Mouse (Mus musculus) neural tube, embryonic 12.5 days (tissue): ENCODE data around the gene Abca17. TPM values are rescaled to one million over a fixed set of nuclear protein-coding genes. Genes with fewer than 3 reads are reported as not detected.

Experiments used
- ATAC-seq: fragments of 200-750 bp; cut with Nextera tagmentation; 2 replicates; pipeline ENCODE4 v1.8.0; 2017; ENCODE audit warnings: low read depth, mild to moderate bottlenecking, moderate TSS enrichment, moderate library complexity; ENCODE audit not compliant: low FRiP score
- H3K27ac ChIP-seq: fragments of 300-500 bp; sonication (generic); 2 replicates; pipeline ENCODE4 v1.5.1; 2016
- H3K27me3 ChIP-seq: fragments of 300-500 bp; sonication (generic); replicated peaks from 2 replicates; pipeline ENCODE4 v1.6.1; 2016; ENCODE audit warnings: mild to moderate bottlenecking
- H3K36me3 ChIP-seq: fragments of 300-500 bp; sonication (generic); 2 replicates; pipeline ENCODE4 v1.6.1; 2016; ENCODE audit warnings: mild to moderate bottlenecking
- H3K4me1 ChIP-seq: fragments of 300-500 bp; sonication (generic); 2 replicates; pipeline ENCODE4 v1.6.1; 2016
- H3K4me2 ChIP-seq: fragments of 300-500 bp; sonication (generic); replicated peaks from 2 replicates; pipeline ENCODE4 v1.6.1; 2016; ENCODE audit warnings: mild to moderate bottlenecking
- H3K4me3 ChIP-seq: fragments of 300-500 bp; sonication (generic); 2 replicates; pipeline ENCODE4 v1.5.1; 2016
- H3K9ac ChIP-seq: fragments of 300-500 bp; sonication (generic); 2 replicates; pipeline ENCODE4 v1.6.1; 2016; ENCODE audit warnings: mild to moderate bottlenecking
- H3K9me3 ChIP-seq: fragments of 300-500 bp; sonication (generic); 2 replicates; pipeline ENCODE4 v1.6.1; 2016; ENCODE audit warnings: mild to moderate bottlenecking
- WGBS: fragments of 180-500 bp; shearing (Covaris S2); methylation state at CpG from one replicate; pipeline ENCODE4 v1.1.7; 2016; 5-methylcytosine and 5-hydroxymethylcytosine counted together
- polyA plus RNA-seq: library from polyadenylated mRNA; unstranded; fragments of >200 nt; fragmentation: Nextera tagmentation; extraction: Ambion mirVana; gene quantifications from 2 replicates; pipeline ENCODE4 v1.2.1, GENCODE M21; 2016

Abca17 gene
- polyA plus RNA-seq, 1 experiment from 2014 or later: 0.13 TPM

- no peak overlapping the region for H3K9ac ChIP-seq
- no peak overlapping the region for H3K4me3 ChIP-seq
- no peak for ATAC-seq
- WGBS: 86% methylated on average over 7 of the region's 7 CpGs
- H3K36me3 ChIP-seq: no peaks in the 10 kb centered on the region
- no peak overlapping the region for H3K27ac ChIP-seq
- no peaks in the 10 kb centered on the region for H3K4me1 ChIP-seq
- H3K9me3 ChIP-seq: no peaks in the 10 kb centered on the region
- H3K27me3 ChIP-seq: no peaks in the 10 kb centered on the region
- H3K4me2 ChIP-seq: no peak overlapping the region
These were observed 23.2 kb downstream of the Abca17 start for GRCm38 (mm10) chr17:24327656-24328055.

- Histone ChIP-seq H3K27me3 (no peaks in the 10 kb centered on the region), H3K4me1 (no peaks in the 10 kb centered on the region), H3K27ac (no peak overlapping the region), H3K4me2 (no peak overlapping the region), H3K9me3 (peaks cover 5% of the 10 kb centered on the region; the same call in 1 of the 2 replicates), H3K4me3 (no peak overlapping the region), H3K9ac (no peak overlapping the region), H3K36me3 (no peaks in the 10 kb centered on the region)
- 84% methylated on average over 10 of the region's 10 CpGs for WGBS
- ATAC-seq: no peak
These were observed 25.8 kb downstream of the Abca17 start for GRCm38 (mm10) chr17:24325051-24325450.

GRCm38 (mm10) chr17:24320826-24321225 is 30.0 kb downstream of the Abca17 start:
- H3K4me2 ChIP-seq: no peak overlapping the region
- no peak overlapping the region for H3K4me3 ChIP-seq
- H3K27ac ChIP-seq: no peak overlapping the region
- WGBS: 85% methylated on average over 3 of the region's 3 CpGs
- no peaks in the 10 kb centered on the region for H3K36me3 ChIP-seq
- no peak overlapping the region for H3K9ac ChIP-seq
- no peaks in the 10 kb centered on the region for H3K27me3 ChIP-seq
- H3K4me1 ChIP-seq: no peaks in the 10 kb centered on the region
- peaks cover 8% of the 10 kb centered on the region; the same call in 1 of the 2 replicates for H3K9me3 ChIP-seq
- ATAC-seq: no peak

GRCm38 (mm10) chr17:24307500-24307899 is 43.4 kb downstream of the Abca17 start:
- H3K4me3 ChIP-seq: no peak overlapping the region
- H3K9me3 ChIP-seq: no peaks in the 10 kb centered on the region
- H3K4me1 ChIP-seq: no peaks in the 10 kb centered on the region
- no peak overlapping the region for H3K9ac ChIP-seq
- no peaks in the 10 kb centered on the region for H3K27me3 ChIP-seq
- no peak overlapping the region for H3K27ac ChIP-seq
- no peaks in the 10 kb centered on the region for H3K36me3 ChIP-seq
- ATAC-seq: no peak
- WGBS: 44% methylated on average over 4 of the region's 4 CpGs
- no peak overlapping the region for H3K4me2 ChIP-seq

GRCm38 (mm10) chr17:24300651-24301050 is 50.2 kb downstream of the Abca17 start:
- Histone ChIP-seq H3K9ac (no peak overlapping the region), H3K27ac (no peak overlapping the region)
- 87% methylated on average over 4 of the region's 4 CpGs for WGBS

GRCm38 (mm10) chr17:24289338-24289737 is 61.5 kb downstream of the Abca17 start:
- WGBS: 85% methylated on average over 5 of the region's 5 CpGs
- no peak overlapping the region for H3K4me3 ChIP-seq
- H3K9me3 ChIP-seq: no peaks in the 10 kb centered on the region
- H3K27me3 ChIP-seq: no peaks in the 10 kb centered on the region
- H3K4me1 ChIP-seq: no peaks in the 10 kb centered on the region
- ATAC-seq: no peak
- no peak overlapping the region for H3K27ac ChIP-seq
- H3K9ac ChIP-seq: no peak overlapping the region
- no peaks in the 10 kb centered on the region for H3K36me3 ChIP-seq
- no peak overlapping the region for H3K4me2 ChIP-seq

More at GRCm38 (mm10) chr17:24300651-24301050, 50.2 kb downstream of the Abca17 start:
- Histone ChIP-seq H3K4me3 (no peak overlapping the region), H3K36me3 (no peaks in the 10 kb centered on the region), H3K27me3 (no peaks in the 10 kb centered on the region), H3K9me3 (no peaks in the 10 kb centered on the region), H3K4me2 (no peak overlapping the region), H3K4me1 (no peaks in the 10 kb centered on the region)
- no peak for ATAC-seq

GRCm38 (mm10) chr17:24288477-24288876 is 62.4 kb downstream of the Abca17 start:
- Histone ChIP-seq H3K4me1 (no peaks in the 10 kb centered on the region), H3K9ac (no peak overlapping the region), H3K36me3 (no peaks in the 10 kb centered on the region), H3K4me2 (no peak overlapping the region), H3K4me3 (no peak overlapping the region), H3K27me3 (no peaks in the 10 kb centered on the region), H3K27ac (no peak overlapping the region), H3K9me3 (no peaks in the 10 kb centered on the region)
- 90% methylated on average over 9 of the region's 9 CpGs for WGBS
- ATAC-seq: no peak

GRCm38 (mm10) chr17:24285680-24286079 is 65.2 kb downstream of the Abca17 start:
- H3K4me2 ChIP-seq: no peak overlapping the region
- H3K4me3 ChIP-seq: no peak overlapping the region
- H3K27ac ChIP-seq: no peak overlapping the region
- no peaks in the 10 kb centered on the region for H3K27me3 ChIP-seq
- no peak overlapping the region for H3K9ac ChIP-seq
- ATAC-seq: no peak
- no peaks in the 10 kb centered on the region for H3K4me1 ChIP-seq
- WGBS: 80% methylated on average over 3 of the region's 3 CpGs
- H3K9me3 ChIP-seq: no peaks in the 10 kb centered on the region
- H3K36me3 ChIP-seq: no peaks in the 10 kb centered on the region

- 72% methylated on average over 9 of the region's 9 CpGs for WGBS
- Histone ChIP-seq H3K36me3 (no peaks in the 10 kb centered on the region), H3K9ac (no peak overlapping the region), H3K27ac (no peak overlapping the region), H3K4me2 (no peak overlapping the region), H3K9me3 (no peaks in the 10 kb centered on the region), H3K4me3 (no peak overlapping the region), H3K4me1 (no peaks in the 10 kb centered on the region), H3K27me3 (no peaks in the 10 kb centered on the region)
- no peak for ATAC-seq
These were observed 67.5 kb downstream of the Abca17 start for GRCm38 (mm10) chr17:24283266-24283818.

- 74% methylated on average over 4 of the region's 4 CpGs for WGBS
- ATAC-seq: no peak
- Histone ChIP-seq H3K4me3 (no peak overlapping the region), H3K27me3 (no peaks in the 10 kb centered on the region), H3K9ac (no peak overlapping the region), H3K36me3 (no peaks in the 10 kb centered on the region), H3K27ac (no peak overlapping the region), H3K4me1 (no peaks in the 10 kb centered on the region), H3K9me3 (no peaks in the 10 kb centered on the region), H3K4me2 (no peak overlapping the region)
These were observed 68.2 kb downstream of the Abca17 start for GRCm38 (mm10) chr17:24282637-24283036.

GRCm38 (mm10) chr17:24279907-24280306 is 71.0 kb downstream of the Abca17 start:
- 90% methylated on average over 4 of the region's 4 CpGs for WGBS
- ATAC-seq: no peak

GRCm38 (mm10) chr17:24267133-24267532 is 83.7 kb downstream of the Abca17 start:
- Histone ChIP-seq H3K9ac (no peak overlapping the region), H3K4me2 (no peak overlapping the region), H3K27me3 (no peaks in the 10 kb centered on the region), H3K4me3 (no peak overlapping the region), H3K27ac (no peak overlapping the region), H3K4me1 (no peaks in the 10 kb centered on the region), H3K9me3 (0 out of 2 replicates have a peak, but pooled peaks cover 3% of the 10 kb centered on the region), H3K36me3 (no peaks in the 10 kb centered on the region)
- ATAC-seq: no peak
- WGBS: 97% methylated on average over 1 of the region's 1 CpGs

More at GRCm38 (mm10) chr17:24279907-24280306, 71.0 kb downstream of the Abca17 start:
- H3K4me2 ChIP-seq: no peak overlapping the region
- no peaks in the 10 kb centered on the region for H3K4me1 ChIP-seq
- H3K36me3 ChIP-seq: no peaks in the 10 kb centered on the region
- no peaks in the 10 kb centered on the region for H3K9me3 ChIP-seq
- no peaks in the 10 kb centered on the region for H3K27me3 ChIP-seq
- no peak overlapping the region for H3K27ac ChIP-seq
- H3K9ac ChIP-seq: no peak overlapping the region
- H3K4me3 ChIP-seq: no peak overlapping the region

GRCm38 (mm10) chr17:24264766-24265165 is 86.1 kb downstream of the Abca17 start:
- 86% methylated on average over 2 of the region's 2 CpGs for WGBS
- H3K9me3 ChIP-seq: no peaks in the 10 kb centered on the region

More at GRCm38 (mm10) chr17:24264766-24265165, 86.1 kb downstream of the Abca17 start:
- Histone ChIP-seq H3K9ac (no peak overlapping the region), H3K27me3 (no peaks in the 10 kb centered on the region), H3K27ac (no peak overlapping the region), H3K4me3 (no peak overlapping the region), H3K4me1 (no peaks in the 10 kb centered on the region), H3K36me3 (no peaks in the 10 kb centered on the region), H3K4me2 (no peak overlapping the region)
- no peak for ATAC-seq
